Mouse (Mus musculus) cerebellum, adult 2 months (tissue): ENCODE results near the gene Plekha3.

Experiments
- CTCF ChIP-seq: fragments of 200-500 bp; IDR thresholded peaks from 2 replicates; pipeline ENCODE4 v1.5.1; 2011; ENCODE audit warnings: low read depth, mild to moderate bottlenecking, control low read depth, low read length, moderate library complexity, borderline replicate concordance; ENCODE audit not compliant: insufficient read depth
- POLR2A ChIP-seq: fragments of 200-500 bp; IDR thresholded peaks from 2 replicates; pipeline ENCODE4 v1.6.1; 2011; ENCODE audit warnings: low read length, control low read depth, borderline replicate concordance; ENCODE audit not compliant: insufficient read depth

DNA sequence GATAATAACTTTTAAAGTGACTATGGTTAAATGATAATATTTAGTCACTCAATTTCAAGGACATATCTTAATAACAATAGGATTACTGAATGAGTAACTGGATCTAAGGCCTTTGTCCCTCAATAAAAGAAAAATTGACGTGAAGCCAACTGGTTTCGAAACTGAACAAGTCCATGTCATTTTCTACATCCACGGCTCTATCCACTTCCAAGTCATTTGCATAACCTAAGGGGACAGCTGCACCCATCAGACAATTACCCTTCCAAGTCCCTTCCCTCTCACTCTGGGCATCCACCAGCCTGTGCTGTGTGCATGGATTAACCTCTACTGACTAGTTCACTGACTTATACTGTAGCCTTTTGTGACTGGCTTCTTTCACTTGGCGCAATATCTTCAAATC lies 43.5 kb upstream of the Plekha3 start:
- no peak for TF ChIP-seq POLR2A
- TF ChIP-seq CTCF: no peak
